Mouse (Mus musculus): ENCODE measurements around the gene Il1a. TPM values are rescaled to one million over a fixed set of nuclear protein-coding genes. Genes with fewer than 3 reads are reported as not detected.
A peak's percentile ranks its signal among the peaks of the same experiment; 100 is the strongest.

Gene Il1a
- total RNA-seq (2014; rRNA removed) (3.7 and 4.2 TPM in 2 replicates), polyA plus RNA-seq (2012; rRNA removed) (0.36 and 1.0 TPM in 2 replicates)

- WGBS: 73% methylated on average over 7 of the region's 7 CpGs
- peaks cover 10% of the 10 kb centered on the region; the same call in 1 of the 2 replicates for H3K36me3 ChIP-seq (ENCODE audit: control insufficient read depth, insufficient read depth, low read length)
Measured at GRCm38 (mm10) chr2:129309836-129310235, at the start of gene Il1a. Gene Il1a, minus strand, starts transcription at chr2:129309972.

GRCm38 (mm10) chr2:129338138-129338621, 28.4 kb upstream of the Il1a start:
- Histone ChIP-seq H3K27ac (replicated peaks; ENCODE audit: insufficient read depth, low read depth, low read length) (0 out of 2 replicates have a peak overlapping the region, but pooled peaks have one; percentile 4), H3K79me2 (ENCODE audit: control insufficient read depth, insufficient read depth, low read length) (no peaks in the 10 kb centered on the region), H3K4me1 (ENCODE audit: control insufficient read depth, insufficient read depth, low read length) (peaks cover 5% of the 10 kb centered on the region; the same call in 1 of the 2 replicates), H3K36me3 (ENCODE audit: control insufficient read depth, insufficient read depth, low read length) (no peaks in the 10 kb centered on the region), H3K4me3 (ENCODE audit: insufficient read depth, low read depth, low read length) (no peak overlapping the region), H3K9ac (ENCODE audit: low read depth, low read length) (no peak overlapping the region), H3K27me3 (ENCODE audit: control insufficient read depth, insufficient read depth, low read length) (no peaks in the 10 kb centered on the region)
- DNase-seq (ENCODE audit: extremely low read depth, low read depth, low spot score): peak; percentile 73
- 51% methylated on average over 6 of the region's 6 CpGs for WGBS
- no peak for TF ChIP-seq POLR2A (IDR thresholded peaks at IDR 0.05; ENCODE audit: extremely low read depth, insufficient read depth, low read length)
- no peak for TF ChIP-seq CTCF (IDR thresholded peaks at IDR 0.05; ENCODE audit: low read depth, low read length)

More at GRCm38 (mm10) chr2:129309836-129310235, at the start of gene Il1a:
- peak; percentile 19 for DNase-seq (ENCODE audit: extremely low read depth, low read depth, low spot score)
- Histone ChIP-seq H3K9ac (ENCODE audit: low read depth, low read length) (0 out of 2 replicates have a peak within 1 kb of the TSS, but pooled peaks have one; percentile 29), H3K4me3 (ENCODE audit: insufficient read depth, low read depth, low read length) (peak within 1 kb of the TSS; percentile 58), H3K79me2 (ENCODE audit: control insufficient read depth, insufficient read depth, low read length) (no peaks in the 10 kb centered on the region), H3K4me1 (ENCODE audit: control insufficient read depth, insufficient read depth, low read length) (no peaks in the 10 kb centered on the region), H3K27me3 (ENCODE audit: control insufficient read depth, insufficient read depth, low read length) (no peaks in the 10 kb centered on the region; the same call in 1 of the 2 replicates), H3K27ac (replicated peaks; ENCODE audit: insufficient read depth, low read depth, low read length) (peak within 1 kb of the TSS; percentile 40)
- TF ChIP-seq POLR2A (IDR thresholded peaks at IDR 0.05; ENCODE audit: extremely low read depth, insufficient read depth, low read length) (no peak), CTCF (IDR thresholded peaks at IDR 0.05; ENCODE audit: low read depth, low read length) (no peak)

GRCm38 (mm10) chr2:129333471-129333870, 23.7 kb upstream of the Il1a start:
- no peak for TF ChIP-seq POLR2A (IDR thresholded peaks at IDR 0.05; ENCODE audit: extremely low read depth, insufficient read depth, low read length)
- TF ChIP-seq CTCF (IDR thresholded peaks at IDR 0.05; ENCODE audit: low read depth, low read length): no peak
- H3K27ac ChIP-seq (replicated peaks; ENCODE audit: insufficient read depth, low read depth, low read length): no peak overlapping the region
- H3K4me1 ChIP-seq (ENCODE audit: control insufficient read depth, insufficient read depth, low read length): peaks cover 5% of the 10 kb centered on the region; the same call in 1 of the 2 replicates
- no peak overlapping the region for H3K4me3 ChIP-seq (ENCODE audit: insufficient read depth, low read depth, low read length)
- H3K79me2 ChIP-seq (ENCODE audit: control insufficient read depth, insufficient read depth, low read length): no peaks in the 10 kb centered on the region
- H3K36me3 ChIP-seq (ENCODE audit: control insufficient read depth, insufficient read depth, low read length): no peaks in the 10 kb centered on the region
- H3K9ac ChIP-seq (ENCODE audit: low read depth, low read length): no peak overlapping the region
- WGBS: 68% methylated on average over 4 of the region's 4 CpGs
- DNase-seq (ENCODE audit: extremely low read depth, low read depth, low spot score): no peak
- no peaks in the 10 kb centered on the region for H3K27me3 ChIP-seq (ENCODE audit: control insufficient read depth, insufficient read depth, low read length)

GRCm38 (mm10) chr2:129330540-129330939, 20.8 kb upstream of the Il1a start:
- Histone ChIP-seq H3K9ac (ENCODE audit: low read depth, low read length) (no peak overlapping the region), H3K27me3 (ENCODE audit: control insufficient read depth, insufficient read depth, low read length) (no peaks in the 10 kb centered on the region), H3K36me3 (ENCODE audit: control insufficient read depth, insufficient read depth, low read length) (no peaks in the 10 kb centered on the region), H3K79me2 (ENCODE audit: control insufficient read depth, insufficient read depth, low read length) (no peaks in the 10 kb centered on the region), H3K4me1 (ENCODE audit: control insufficient read depth, insufficient read depth, low read length) (no peaks in the 10 kb centered on the region), H3K4me3 (ENCODE audit: insufficient read depth, low read depth, low read length) (no peak overlapping the region), H3K27ac (replicated peaks; ENCODE audit: insufficient read depth, low read depth, low read length) (peak overlapping the region; percentile 56)
- 72% methylated on average over 13 of the region's 13 CpGs for WGBS
- peak; percentile 13 for DNase-seq (ENCODE audit: extremely low read depth, low read depth, low spot score)
- TF ChIP-seq CTCF (IDR thresholded peaks at IDR 0.05; ENCODE audit: low read depth, low read length): no peak
- no peak for TF ChIP-seq POLR2A (IDR thresholded peaks at IDR 0.05; ENCODE audit: extremely low read depth, insufficient read depth, low read length)

GRCm38 (mm10) chr2:129330024-129330423, 20.3 kb upstream of the Il1a start:
- DNase-seq (ENCODE audit: extremely low read depth, low read depth, low spot score): no peak
- H3K4me3 ChIP-seq (ENCODE audit: insufficient read depth, low read depth, low read length): no peak overlapping the region
- peak overlapping the region; percentile 56 for H3K27ac ChIP-seq (replicated peaks; ENCODE audit: insufficient read depth, low read depth, low read length)
- H3K4me1 ChIP-seq (ENCODE audit: control insufficient read depth, insufficient read depth, low read length): no peaks in the 10 kb centered on the region
- no peaks in the 10 kb centered on the region for H3K27me3 ChIP-seq (ENCODE audit: control insufficient read depth, insufficient read depth, low read length)
- no peaks in the 10 kb centered on the region for H3K36me3 ChIP-seq (ENCODE audit: control insufficient read depth, insufficient read depth, low read length)
- TF ChIP-seq CTCF (IDR thresholded peaks at IDR 0.05; ENCODE audit: low read depth, low read length) (no peak), POLR2A (IDR thresholded peaks at IDR 0.05; ENCODE audit: extremely low read depth, insufficient read depth, low read length) (no peak)
- H3K79me2 ChIP-seq (ENCODE audit: control insufficient read depth, insufficient read depth, low read length): no peaks in the 10 kb centered on the region
- 60% methylated on average over 7 of the region's 7 CpGs for WGBS
- H3K9ac ChIP-seq (ENCODE audit: low read depth, low read length): no peak overlapping the region

- no peak for TF ChIP-seq POLR2A (IDR thresholded peaks at IDR 0.05; ENCODE audit: extremely low read depth, insufficient read depth, low read length)
- TF ChIP-seq CTCF (IDR thresholded peaks at IDR 0.05; ENCODE audit: low read depth, low read length): no peak
- Histone ChIP-seq H3K27me3 (ENCODE audit: control insufficient read depth, insufficient read depth, low read length) (no peaks in the 10 kb centered on the region), H3K9ac (ENCODE audit: low read depth, low read length) (no peak overlapping the region), H3K27ac (replicated peaks; ENCODE audit: insufficient read depth, low read depth, low read length) (no peak overlapping the region), H3K79me2 (ENCODE audit: control insufficient read depth, insufficient read depth, low read length) (no peaks in the 10 kb centered on the region), H3K4me1 (ENCODE audit: control insufficient read depth, insufficient read depth, low read length) (no peaks in the 10 kb centered on the region), H3K4me3 (ENCODE audit: insufficient read depth, low read depth, low read length) (no peak overlapping the region), H3K36me3 (ENCODE audit: control insufficient read depth, insufficient read depth, low read length) (no peaks in the 10 kb centered on the region)
- DNase-seq (ENCODE audit: extremely low read depth, low read depth, low spot score): no peak
- whole genome bisulfite sequencing: 86% methylated on average over 4 of the region's 4 CpGs
Measured at GRCm38 (mm10) chr2:129328238-129328637, 18.5 kb upstream of the Il1a start.
